Mouse (Mus musculus): ENCODE measurements around the gene Cys1. TPM values are rescaled to one million over a fixed set of nuclear protein-coding genes. Genes with fewer than 3 reads are reported as not detected.

The Cys1 gene
- total RNA-seq, 2 experiments from 2014 or later, result not detected

DNA sequence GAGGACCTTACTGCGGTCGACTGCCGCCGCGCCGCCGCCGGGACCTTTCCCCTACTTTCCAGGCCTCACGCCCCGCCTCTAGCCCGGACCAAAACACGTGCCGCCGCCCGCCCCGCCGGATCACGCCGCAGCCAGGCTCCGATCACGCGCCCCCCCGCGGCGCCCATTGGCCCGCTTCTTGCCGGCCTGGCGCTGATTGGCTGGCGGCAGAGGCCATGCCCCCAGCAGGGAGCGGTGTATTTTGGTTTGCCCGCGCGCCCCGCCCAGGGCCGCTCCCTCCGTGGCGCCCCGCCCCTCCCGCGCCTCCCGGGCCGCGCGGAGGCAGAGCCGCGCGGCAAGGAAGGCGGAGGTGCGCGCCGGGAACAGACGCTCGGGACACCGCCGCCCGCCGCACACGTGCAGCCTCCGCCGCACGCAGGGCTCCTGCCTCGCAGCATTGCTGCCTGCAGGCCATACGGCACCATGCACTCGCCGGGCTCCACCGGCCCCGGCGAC, 30.5 kb downstream of the Cys1 start, which contains the start of gene Klf11:
Gene Klf11, plus strand, starts transcription at position 212 of the 495 bp plus-strand sequence.
- ATAC-seq (replicated peaks; ENCODE audit: poor library complexity, severe bottlenecking), result peak; percentile 65

DNA sequence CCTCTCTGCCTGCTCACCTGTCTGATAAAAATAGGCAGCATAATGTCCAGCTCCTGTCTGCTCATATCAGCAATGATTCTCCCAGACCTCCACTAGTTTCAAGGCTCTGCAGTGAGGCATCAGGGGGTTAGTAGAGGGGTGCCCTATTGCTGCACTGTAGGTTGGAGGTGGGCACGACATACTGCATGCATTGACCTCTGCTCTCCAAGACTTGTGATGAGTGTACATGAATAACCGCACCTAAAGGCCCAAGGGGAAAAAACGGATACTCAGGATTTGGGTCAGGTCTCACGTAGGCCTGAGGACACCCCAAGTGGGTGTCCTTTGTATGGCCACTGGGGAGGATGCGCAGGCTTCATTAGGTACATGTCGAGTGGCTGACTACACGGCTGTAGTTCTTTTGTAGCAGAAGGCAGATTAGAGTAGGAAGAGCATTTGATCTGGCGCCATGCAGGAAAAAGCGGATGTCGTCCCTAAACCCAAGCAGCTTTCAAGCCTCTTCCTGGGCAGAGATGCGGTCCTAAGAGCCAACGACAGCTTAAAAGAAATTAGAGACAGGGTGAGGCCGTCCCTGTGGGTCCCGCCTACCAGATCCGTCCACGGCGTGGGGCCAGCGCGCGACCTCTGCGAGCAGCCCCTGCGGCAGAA, 31.1 kb downstream of the Cys1 start:
- ATAC-seq (replicated peaks; ENCODE audit: poor library complexity, severe bottlenecking), result no peak

DNA sequence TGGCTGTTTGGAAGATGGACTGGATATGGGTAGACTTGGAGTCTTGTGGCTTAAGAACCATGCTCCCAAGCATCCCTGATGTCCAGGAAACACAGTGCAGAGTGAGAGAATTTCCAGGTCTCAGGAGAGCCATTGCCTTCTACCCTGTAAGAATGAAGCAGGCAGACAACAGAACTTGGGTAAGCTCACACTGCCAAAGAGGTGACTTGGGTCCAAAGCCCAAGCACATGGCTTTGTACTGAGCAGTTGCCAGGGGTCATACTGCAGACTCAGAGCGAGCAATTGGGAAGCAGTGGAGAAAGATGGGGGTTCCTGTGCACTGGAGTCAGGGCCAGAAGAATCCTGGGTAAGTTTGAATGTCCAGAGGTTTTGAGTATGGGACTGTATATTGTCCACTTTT, 33.5 kb downstream of the Cys1 start:
- ATAC-seq (replicated peaks; ENCODE audit: poor library complexity, severe bottlenecking), result no peak

DNA sequence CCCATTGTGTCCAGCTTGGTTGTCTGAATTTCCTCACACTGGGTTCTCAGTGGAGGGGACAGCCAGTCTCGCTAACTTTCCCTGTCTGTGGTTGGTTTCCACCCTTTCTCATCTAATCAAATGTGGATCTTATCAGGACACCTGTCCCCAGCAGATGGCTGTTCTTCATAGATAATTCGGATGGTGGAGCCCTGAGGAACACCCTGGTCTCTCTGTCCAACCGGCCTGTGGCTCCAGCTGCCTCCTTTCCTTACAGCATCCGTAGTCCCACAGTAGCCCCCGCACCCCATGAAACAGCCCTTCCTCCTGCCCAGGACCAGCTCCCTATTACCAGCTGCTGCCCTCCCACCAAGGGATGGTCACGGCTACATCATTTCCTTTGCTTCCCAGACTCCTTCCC, 35.7 kb downstream of the Cys1 start:
- ATAC-seq (replicated peaks; ENCODE audit: poor library complexity, severe bottlenecking), result no peak

GRCm38 (mm10) chr12:24644125-24644571, 37.5 kb downstream of the Cys1 start:
- no peak for ATAC-seq (replicated peaks; ENCODE audit: poor library complexity, severe bottlenecking)

DNA sequence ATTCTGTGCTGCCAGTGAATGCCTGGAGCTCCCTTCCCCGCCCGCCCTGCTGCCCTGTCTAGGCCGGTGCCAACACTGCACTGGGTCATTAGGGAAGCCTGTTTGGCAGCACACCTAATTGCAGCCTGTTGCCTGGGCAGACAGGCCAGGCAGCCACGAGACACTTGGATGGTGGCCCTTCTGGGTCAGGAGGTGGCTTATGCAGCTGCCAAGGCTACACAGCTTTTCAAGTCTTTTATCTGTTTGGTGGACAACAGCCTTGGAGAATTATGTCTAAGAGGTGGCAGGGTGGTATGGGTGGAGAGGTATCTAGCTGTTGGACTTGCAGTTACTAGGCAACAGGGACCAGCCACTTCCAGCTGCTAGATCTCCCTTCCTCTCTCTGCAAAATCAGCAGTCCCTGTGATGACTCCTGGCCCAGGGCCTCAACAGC, 39.2 kb downstream of the Cys1 start:
- ATAC-seq (replicated peaks; ENCODE audit: poor library complexity, severe bottlenecking), result no peak

GRCm38 (mm10) chr12:24638787-24639186, 42.8 kb downstream of the Cys1 start:
- ATAC-seq (replicated peaks; ENCODE audit: poor library complexity, severe bottlenecking), result peak; percentile 52

DNA sequence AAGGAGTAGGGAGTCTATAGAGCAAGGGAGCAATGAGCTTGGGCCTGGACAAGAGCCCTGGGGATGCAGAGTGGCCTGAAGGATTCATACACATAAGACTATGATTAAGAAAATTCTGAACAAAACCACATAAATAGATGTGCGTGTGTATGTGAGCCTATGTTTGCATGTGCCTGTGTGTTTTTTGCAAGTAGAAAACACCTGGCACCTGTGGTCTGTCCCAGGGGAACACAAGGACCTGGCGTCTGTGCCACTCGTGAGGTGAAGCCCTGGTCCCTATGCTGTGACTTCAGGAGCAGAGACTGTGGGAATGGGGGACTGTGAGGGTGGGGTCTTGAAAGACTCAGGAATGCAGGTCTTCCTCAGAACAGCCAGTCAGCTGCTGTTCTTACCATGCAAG, 47.0 kb downstream of the Cys1 start:
- ATAC-seq (replicated peaks; ENCODE audit: poor library complexity, severe bottlenecking), result no peak

DNA sequence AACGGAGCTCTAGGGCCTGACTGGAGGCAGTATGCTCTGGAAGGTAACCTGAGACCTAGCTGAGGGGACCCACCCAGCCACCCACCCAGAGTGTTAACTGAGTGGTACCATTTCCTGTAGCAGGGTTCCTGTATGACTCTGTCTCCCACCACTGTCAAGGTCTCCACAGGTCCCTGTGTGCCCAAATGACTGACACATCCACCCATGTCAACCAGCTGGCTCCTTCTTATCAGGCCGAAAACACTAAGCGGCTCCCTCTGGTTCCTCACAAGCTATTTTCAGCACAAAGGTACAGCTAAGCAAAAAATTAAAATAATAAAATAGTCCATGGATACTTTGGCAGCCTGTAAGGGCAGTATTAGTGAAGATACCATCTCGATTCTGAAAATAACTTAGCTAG, 47.4 kb downstream of the Cys1 start:
- no peak for ATAC-seq (replicated peaks; ENCODE audit: poor library complexity, severe bottlenecking)

DNA sequence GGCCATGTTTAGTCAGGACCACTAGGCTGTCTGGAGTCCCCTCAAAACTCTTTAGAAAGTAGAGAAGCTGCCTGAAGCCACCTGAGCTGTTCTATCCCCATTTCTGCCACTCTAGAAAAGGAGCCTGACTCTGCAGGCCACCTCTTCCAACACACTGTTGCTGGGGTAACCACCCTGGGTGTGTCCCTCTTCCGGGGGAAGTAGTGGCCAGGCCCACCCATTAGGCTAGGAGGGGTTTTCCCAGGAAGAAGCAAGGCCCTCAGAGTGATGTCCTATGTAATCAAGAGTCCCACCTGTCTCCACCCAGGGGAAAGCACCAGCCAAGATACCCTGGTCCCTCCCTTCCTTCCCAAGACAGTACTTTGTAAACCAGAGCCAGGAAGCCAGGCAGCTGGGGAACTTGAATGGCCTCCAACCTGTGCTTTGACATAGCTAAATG, 47.8 kb downstream of the Cys1 start:
- peak; percentile 27; the same call in 1 of the 2 replicates for ATAC-seq (replicated peaks; ENCODE audit: poor library complexity, severe bottlenecking)

GRCm38 (mm10) chr12:24632404-24632803, 49.2 kb downstream of the Cys1 start:
- no peak for ATAC-seq (replicated peaks; ENCODE audit: poor library complexity, severe bottlenecking)

DNA sequence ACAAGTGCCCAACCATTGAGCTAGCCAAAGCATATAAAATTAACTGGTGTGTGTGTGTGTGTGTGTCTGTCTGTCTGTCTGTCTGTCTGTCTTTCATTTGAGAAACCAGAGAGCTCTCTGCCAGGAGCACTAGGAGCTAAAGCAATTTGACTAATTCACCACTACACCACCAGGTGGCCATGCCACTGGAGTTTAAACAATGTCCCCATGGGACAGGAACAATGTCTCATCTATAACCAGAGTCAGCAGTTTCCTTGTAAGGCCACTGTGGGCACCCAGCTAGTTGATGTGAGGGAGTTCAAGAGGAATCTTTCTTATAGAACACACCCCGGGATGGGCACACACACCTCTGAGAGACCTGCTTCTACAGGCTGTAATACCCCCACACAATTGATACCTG, 51.4 kb downstream of the Cys1 start:
- peak; percentile 60 for ATAC-seq (replicated peaks; ENCODE audit: poor library complexity, severe bottlenecking)

DNA sequence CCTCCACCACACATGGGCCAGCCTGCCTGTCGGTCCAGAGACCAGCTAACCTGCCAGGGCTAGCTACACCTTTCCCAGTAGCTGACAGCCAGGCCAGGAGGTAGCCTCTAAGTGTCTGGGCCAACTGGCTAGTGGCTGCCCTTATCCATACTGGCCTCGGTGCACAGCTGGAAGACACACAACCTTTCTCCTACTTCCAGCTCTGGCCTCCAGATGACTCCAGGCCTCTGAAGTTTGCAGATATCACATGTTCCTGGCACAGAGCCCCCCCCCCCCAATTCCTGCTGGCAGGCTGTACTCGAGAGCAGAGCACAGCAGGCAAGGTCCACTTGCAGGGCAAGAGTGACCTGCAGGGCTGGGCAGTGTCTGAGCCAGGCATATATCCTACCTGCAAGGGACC, 54.4 kb downstream of the Cys1 start:
- ATAC-seq (replicated peaks; ENCODE audit: poor library complexity, severe bottlenecking), result no peak

DNA sequence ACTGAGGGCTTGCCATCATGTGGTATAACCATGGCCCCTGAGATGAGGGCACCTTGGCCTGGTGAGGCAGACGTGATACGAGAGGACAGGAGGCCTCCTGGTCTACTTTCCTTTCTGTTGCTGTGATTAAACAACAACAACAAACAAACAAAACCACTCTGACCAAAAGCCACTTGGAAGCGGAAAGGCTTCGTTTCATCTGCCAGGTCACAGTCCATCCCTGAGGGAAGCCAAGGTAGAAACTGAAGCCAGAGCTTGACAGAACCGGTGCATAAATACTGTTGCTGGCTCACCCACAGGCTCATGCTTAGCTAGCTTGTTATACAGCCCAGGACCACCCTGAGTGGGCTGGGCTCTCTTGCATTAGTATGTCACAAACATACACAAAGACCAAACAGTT, 55.2 kb downstream of the Cys1 start:
- no peak for ATAC-seq (replicated peaks; ENCODE audit: poor library complexity, severe bottlenecking)

DNA sequence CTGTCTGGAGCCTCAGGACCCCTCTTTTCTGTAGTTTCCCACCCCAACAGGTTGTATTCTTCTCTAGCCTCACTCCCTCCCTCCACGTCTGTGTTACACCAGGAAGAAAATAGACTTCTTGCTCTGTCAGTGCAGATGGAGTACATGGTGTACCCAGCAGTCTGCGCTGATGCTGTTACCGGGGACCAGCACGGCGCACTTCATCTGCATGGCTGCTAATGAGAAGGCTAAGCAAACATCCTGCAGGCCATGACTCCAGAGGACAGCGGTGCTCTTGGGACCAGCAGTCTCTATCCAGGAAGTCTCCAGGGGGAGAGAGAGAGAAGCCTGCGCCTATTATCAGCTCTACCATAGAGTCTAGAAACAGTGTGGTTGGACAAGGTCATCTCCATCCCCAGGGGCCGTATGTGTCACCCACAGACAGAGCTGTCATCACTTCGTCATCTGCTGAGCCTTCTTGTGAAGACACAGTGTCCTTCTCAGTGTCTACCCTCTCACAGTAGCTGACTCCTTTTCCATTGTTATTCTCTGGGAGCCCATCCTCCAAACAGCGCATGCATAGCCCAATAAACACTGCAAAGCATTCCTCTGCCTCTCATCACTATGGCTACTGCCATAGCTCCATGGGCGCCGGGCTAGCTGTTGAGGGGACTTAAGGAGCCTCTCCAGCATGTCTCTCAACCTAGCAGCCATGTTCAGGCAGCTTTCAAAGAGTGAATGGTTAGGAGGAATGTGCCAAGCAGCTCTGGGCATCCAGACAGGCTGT, 57.9 kb downstream of the Cys1 start:
- no peak for ATAC-seq (replicated peaks; ENCODE audit: poor library complexity, severe bottlenecking)

GRCm38 (mm10) chr12:24619436-24619835, 62.2 kb downstream of the Cys1 start:
- no peak for ATAC-seq (replicated peaks; ENCODE audit: poor library complexity, severe bottlenecking)

Other genes with a start within 250 kb of the Cys1 start
- 21.4 and 28.4 TPM in 2 replicates for gene Taf1b, start 183.5 kb downstream of the Cys1 start, total RNA-seq (2014; fragmentation: Nextera tagmentation)
- 39.6 and 41.3 TPM in 2 replicates for gene Taf1b, start 183.5 kb downstream of the Cys1 start, total RNA-seq (2017)
- 0.53 TPM in 1 of 2 replicates, not detected in the other for gene Grhl1, start 109.5 kb downstream of the Cys1 start, total RNA-seq (2014; fragmentation: Nextera tagmentation)
- 0.62 and 0.73 TPM in 2 replicates for gene Grhl1, start 109.5 kb downstream of the Cys1 start, total RNA-seq (2017)
- 7.1 and 13.2 TPM in 2 replicates for gene Klf11, start 30.5 kb downstream of the Cys1 start, total RNA-seq (2014; fragmentation: Nextera tagmentation)
- 10.0 and 12.7 TPM in 2 replicates for gene Klf11, start 30.5 kb downstream of the Cys1 start, total RNA-seq (2017)
- gene Rrm2, start 26.4 kb upstream of the Cys1 start, total RNA-seq (2014; fragmentation: Nextera tagmentation), result 132 and 162 TPM in 2 replicates
- gene Rrm2, start 26.4 kb upstream of the Cys1 start, total RNA-seq (2017), result 130 and 144 TPM in 2 replicates
- gene Mboat2, start 149.1 kb upstream of the Cys1 start, total RNA-seq (2014; fragmentation: Nextera tagmentation), result 0.39 and 0.70 TPM in 2 replicates
- 0.47 and 0.98 TPM in 2 replicates for gene Mboat2, start 149.1 kb upstream of the Cys1 start, total RNA-seq (2017)

Data from granulocyte monocyte progenitor cell, adult 5-6 weeks (primary cell).